Comparison of ENCODE assay signal across 21 mouse cellular contexts in the genomic region with DNA sequence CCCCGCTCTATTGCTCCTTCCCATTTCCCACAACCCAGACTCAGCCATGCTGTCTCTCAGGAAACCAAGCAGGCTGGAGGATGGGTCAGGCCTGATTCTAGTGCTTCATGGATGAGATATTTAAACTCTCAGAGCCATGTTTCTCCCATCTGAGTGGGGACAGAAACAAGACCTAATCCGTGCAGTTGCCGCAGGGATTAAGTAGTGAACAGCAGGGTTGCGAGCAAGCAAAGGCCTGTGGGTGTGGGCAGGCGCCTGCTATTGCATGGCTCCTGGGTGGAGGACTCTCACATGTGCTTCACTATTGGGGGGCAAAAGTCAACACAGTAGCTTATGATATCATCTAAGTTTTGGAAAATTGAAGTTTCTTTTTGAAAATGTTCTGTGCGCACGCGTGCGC. TPM values are rescaled to one million over a fixed set of nuclear protein-coding genes. Genes with fewer than 3 reads are reported as not detected.
DNase-seq lines count a peak whose midpoint lies in the region; ATAC-seq and TF ChIP-seq lines count a peak whose summit lies in the region.
"Had no signal": no experiment of that assay in that cellular context is flagged by ENCODE, and none has a peak within 500 bp of the region (broad histone marks: within the 10 kb centered on the region; RNA-seq: fewer than 3 reads in every experiment).

No protein-coding gene starts in this region.

- peak overlapping the region; percentile 80 for H3K27ac ChIP-seq in forebrain, embryonic 10.5 days
- no peak overlapping the region for H3K27ac ChIP-seq in forebrain, embryonic 16.5 days (ENCODE audit: low read length)
- peak overlapping the region; percentile 21 for H3K27ac ChIP-seq in midbrain, embryonic 12.5 days (replicated peaks)
- no peak overlapping the region for H3K27ac ChIP-seq in midbrain, embryonic 16.5 days (ENCODE audit: low read length)
- H3K27ac ChIP-seq in embryonic facial prominence, embryonic 14.5 days (replicated peaks; ENCODE audit: low read depth, low read length), result peak overlapping the region; percentile 81
- peak overlapping the region; percentile 63; the same call in 1 of the 2 replicates for H3K27ac ChIP-seq in limb, embryonic 14.5 days (replicated peaks; ENCODE audit: low read depth, low read length)
- H3K27ac ChIP-seq: forebrain, embryonic 15.5 days; hindbrain, embryonic 15.5 days; neural tube, embryonic 12.5 days had no signal

- intact Hi-C loops in heart, postnatal 25 days (cut with DNase I), result loop anchor here (5.0 kb wide), 2 partner anchors 102 to 287 kb away; no protein-coding TSS in a partner anchor

- H3K9me3 ChIP-seq in forebrain, embryonic 10.5 days, result no peaks in the 10 kb centered on the region
- H3K9me3 ChIP-seq in forebrain, embryonic 16.5 days (ENCODE audit: control insufficient read depth, low read length), result no peaks in the 10 kb centered on the region
- no peaks in the 10 kb centered on the region for H3K9me3 ChIP-seq in midbrain, embryonic 12.5 days
- no peaks in the 10 kb centered on the region for H3K9me3 ChIP-seq in midbrain, embryonic 16.5 days (replicated peaks; ENCODE audit: control insufficient read depth, low read length, poor library complexity, severe bottlenecking)
- H3K9me3 ChIP-seq in embryonic facial prominence, embryonic 14.5 days (ENCODE audit: control insufficient read depth, low read length), result no peaks in the 10 kb centered on the region
- no peaks in the 10 kb centered on the region for H3K9me3 ChIP-seq in limb, embryonic 14.5 days (ENCODE audit: control insufficient read depth, low read length)
- H3K9me3 ChIP-seq: forebrain, embryonic 15.5 days; hindbrain, embryonic 15.5 days; neural tube, embryonic 12.5 days had no signal

- ATAC-seq in forebrain, embryonic 16.5 days, result no peak
- ATAC-seq in midbrain, embryonic 12.5 days (ENCODE audit: low FRiP score, low read depth), result no peak
- no peak for ATAC-seq in midbrain, embryonic 16.5 days
- peak; percentile 35 for ATAC-seq in embryonic facial prominence, embryonic 14.5 days (ENCODE audit: low read depth)
- ATAC-seq in limb, embryonic 14.5 days (ENCODE audit: low FRiP score, low read depth), result peak; percentile 66
- ATAC-seq: CD4-positive, CD25-positive, alpha-beta regulatory T cell, adult 4 months had no signal

- H3K9ac ChIP-seq in forebrain, embryonic 16.5 days (replicated peaks; ENCODE audit: low read depth, low read length), result no peak overlapping the region
- H3K9ac ChIP-seq in midbrain, embryonic 12.5 days (replicated peaks), result no peak overlapping the region
- H3K9ac ChIP-seq in midbrain, embryonic 16.5 days (ENCODE audit: low read depth, low read length), result no peak overlapping the region
- peak overlapping the region; percentile 25; the same call in 1 of the 2 replicates for H3K9ac ChIP-seq in embryonic facial prominence, embryonic 14.5 days (ENCODE audit: low read depth, low read length)
- H3K9ac ChIP-seq in limb, embryonic 14.5 days (ENCODE audit: low read depth, low read length, severe bottlenecking), result no peak overlapping the region
- H3K9ac ChIP-seq: forebrain, embryonic 15.5 days; hindbrain, embryonic 15.5 days; neural tube, embryonic 12.5 days had no signal

- no peak overlapping the region for H3K4me2 ChIP-seq in forebrain, embryonic 16.5 days (ENCODE audit: low read length)
- H3K4me2 ChIP-seq in midbrain, embryonic 12.5 days (replicated peaks), result no peak overlapping the region
- no peak overlapping the region for H3K4me2 ChIP-seq in midbrain, embryonic 16.5 days (ENCODE audit: low read length)
- no peak overlapping the region for H3K4me2 ChIP-seq in embryonic facial prominence, embryonic 14.5 days (ENCODE audit: low read depth, low read length)
- H3K4me2 ChIP-seq in limb, embryonic 14.5 days (replicated peaks; ENCODE audit: low read depth, low read length, severe bottlenecking), result no peak overlapping the region
- H3K4me2 ChIP-seq: forebrain, embryonic 15.5 days; hindbrain, embryonic 15.5 days; liver, embryonic 11.5 days; neural tube, embryonic 12.5 days had no signal

- no peak for TF ChIP-seq POLR2A in limb, embryonic 14.5 days (IDR thresholded peaks at IDR 0.05; ENCODE audit: borderline replicate concordance, extremely low read depth, insufficient read depth, insufficient read length)

- DNase-seq in forebrain, embryonic 10.5 days (ENCODE audit: extremely low spot score, low spot score), result no peak
- DNase-seq in embryonic facial prominence, embryonic 14.5 days (ENCODE audit: low spot score), result peak; percentile 69
- DNase-seq in limb, embryonic 14.5 days (ENCODE audit: low spot score), result no peak
- no peak for DNase-seq in heart, postnatal 25 days (ENCODE audit: low spot score)
- DNase-seq in layer of hippocampus, adult 18-20 months (ENCODE audit: low spot score in 2 of 2), result no peak
- DNase-seq: adrenal gland, adult 2 months; cerebellum, adult 11-12 months; cerebellum, postnatal 25 days; kidney, adult 11 months; layer of hippocampus, adult 9-11 months; lung, adult 2 months; lung, postnatal 4 days; midbrain, embryonic 14.5 days had no signal

- H3K4me3 ChIP-seq in forebrain, embryonic 10.5 days, result no peak overlapping the region
- no peak overlapping the region for H3K4me3 ChIP-seq in forebrain, embryonic 16.5 days (replicated peaks; ENCODE audit: low read length)
- no peak overlapping the region for H3K4me3 ChIP-seq in midbrain, embryonic 12.5 days
- H3K4me3 ChIP-seq in midbrain, embryonic 16.5 days (ENCODE audit: low read depth, low read length), result no peak overlapping the region
- no peak overlapping the region for H3K4me3 ChIP-seq in embryonic facial prominence, embryonic 14.5 days (ENCODE audit: low read depth, low read length)
- no peak overlapping the region for H3K4me3 ChIP-seq in limb, embryonic 14.5 days (replicated peaks; ENCODE audit: low read length)
- H3K4me3 ChIP-seq: forebrain, embryonic 15.5 days; hindbrain, embryonic 15.5 days; neural tube, embryonic 12.5 days had no signal

- 75% methylated on average over 9 of the region's 9 CpGs for WGBS in forebrain, embryonic 10.5 days
- 79% methylated on average over 9 of the region's 9 CpGs for WGBS in forebrain, embryonic 16.5 days
- 67% methylated on average over 9 of the region's 9 CpGs for WGBS in midbrain, embryonic 12.5 days
- WGBS in midbrain, embryonic 16.5 days, result 65% methylated on average over 9 of the region's 9 CpGs
- WGBS in embryonic facial prominence, embryonic 14.5 days, result 60% methylated on average over 9 of the region's 9 CpGs
- WGBS in limb, embryonic 14.5 days, result 70% methylated on average over 9 of the region's 9 CpGs

- H3K4me1 ChIP-seq in forebrain, embryonic 10.5 days, result peaks cover 42% of the 10 kb centered on the region
- H3K4me1 ChIP-seq in forebrain, embryonic 16.5 days (replicated peaks; ENCODE audit: control insufficient read depth, insufficient read depth, low read length), result peaks cover 5% of the 10 kb centered on the region; the same call in 1 of the 2 replicates
- peaks cover 24% of the 10 kb centered on the region for H3K4me1 ChIP-seq in midbrain, embryonic 12.5 days
- H3K4me1 ChIP-seq in midbrain, embryonic 16.5 days (ENCODE audit: control insufficient read depth, insufficient read depth, low read length), result peaks cover 7% of the 10 kb centered on the region
- H3K4me1 ChIP-seq in embryonic facial prominence, embryonic 14.5 days (ENCODE audit: control insufficient read depth, insufficient read depth, low read length), result peaks cover 12% of the 10 kb centered on the region; the same call in 1 of the 2 replicates
- H3K4me1 ChIP-seq in limb, embryonic 14.5 days (ENCODE audit: control insufficient read depth, insufficient read depth, low read length), result peaks cover 7% of the 10 kb centered on the region

- H3K36me3 ChIP-seq in forebrain, embryonic 10.5 days (replicated peaks), result no peaks in the 10 kb centered on the region
- H3K36me3 ChIP-seq in forebrain, embryonic 16.5 days (ENCODE audit: control insufficient read depth, insufficient read depth), result no peaks in the 10 kb centered on the region
- H3K36me3 ChIP-seq in midbrain, embryonic 12.5 days, result no peaks in the 10 kb centered on the region
- no peaks in the 10 kb centered on the region for H3K36me3 ChIP-seq in midbrain, embryonic 16.5 days (ENCODE audit: control insufficient read depth, insufficient read depth, low read length)
- H3K36me3 ChIP-seq in embryonic facial prominence, embryonic 14.5 days (ENCODE audit: control insufficient read depth, insufficient read depth, low read length), result no peaks in the 10 kb centered on the region
- H3K36me3 ChIP-seq in limb, embryonic 14.5 days (ENCODE audit: control insufficient read depth, insufficient read depth, low read length), result no peaks in the 10 kb centered on the region
- H3K36me3 ChIP-seq: forebrain, embryonic 15.5 days; hindbrain, embryonic 15.5 days; neural tube, embryonic 12.5 days had no signal

- H3K27me3 ChIP-seq in forebrain, embryonic 10.5 days (ENCODE audit: poor library complexity, severe bottlenecking), result no peaks in the 10 kb centered on the region
- no peaks in the 10 kb centered on the region for H3K27me3 ChIP-seq in forebrain, embryonic 16.5 days (replicated peaks; ENCODE audit: control insufficient read depth, insufficient read depth, low read length)
- peaks cover 10% of the 10 kb centered on the region; the same call in 1 of the 2 replicates for H3K27me3 ChIP-seq in midbrain, embryonic 12.5 days
- H3K27me3 ChIP-seq in midbrain, embryonic 16.5 days (ENCODE audit: control insufficient read depth, insufficient read depth, low read depth, low read length), result no peaks in the 10 kb centered on the region
- H3K27me3 ChIP-seq in embryonic facial prominence, embryonic 14.5 days (replicated peaks; ENCODE audit: control insufficient read depth, insufficient read depth, low read length), result no peaks in the 10 kb centered on the region
- no peaks in the 10 kb centered on the region for H3K27me3 ChIP-seq in limb, embryonic 14.5 days (ENCODE audit: control insufficient read depth, insufficient read depth, low read length)
- H3K27me3 ChIP-seq: forebrain, embryonic 15.5 days; hindbrain, embryonic 15.5 days; neural tube, embryonic 12.5 days had no signal

RNA-seq across cellular contexts. Expression of gene Emid1, which starts 32.8 kb away (rescaled TPM):
- polyA plus RNA-seq in forebrain, embryonic 10.5 days (2016; fragmentation: Nextera tagmentation; extraction: Ambion mirVana), result 29.0 and 31.3 TPM in 2 replicates
- 22.4 and 27.3 TPM in 2 replicates for polyA plus RNA-seq in forebrain, embryonic 16.5 days (2015; fragmentation: Nextera tagmentation; extraction: Ambion mirVana)
- polyA plus RNA-seq in midbrain, embryonic 12.5 days (2016; fragmentation: Nextera tagmentation; extraction: Ambion mirVana), result 10.2 and 12.6 TPM in 2 replicates
- 9.5 and 12.4 TPM in 2 replicates for polyA plus RNA-seq in midbrain, embryonic 16.5 days (2015; fragmentation: Nextera tagmentation; extraction: Ambion mirVana)
- polyA plus RNA-seq in embryonic facial prominence, embryonic 14.5 days (2014; fragmentation: Nextera tagmentation; extraction: Ambion mirVana), result 38.0 and 41.9 TPM in 2 replicates
- 25.3 and 25.7 TPM in 2 replicates for polyA plus RNA-seq in limb, embryonic 14.5 days (2012; rRNA removed)
- polyA plus RNA-seq in limb, embryonic 14.5 days (2014; fragmentation: Nextera tagmentation; extraction: Ambion mirVana), result 30.9 and 32.2 TPM in 2 replicates
- 1 to 10 TPM; 2.1 to 2.2 TPM for total RNA-seq in heart, postnatal 25 days (2021)
- 1 to 10 TPM; 3.3 to 3.7 TPM for total RNA-seq in layer of hippocampus, adult 18-20 months (2021)

Comparison
In these comparisons a context has a peak if more than half of its experiments do, and no peak if none do; other contexts are left out.
1. H3K27ac ChIP-seq: peak in forebrain, embryonic 10.5 days (single experiment), midbrain, embryonic 12.5 days (single experiment), embryonic facial prominence, embryonic 14.5 days (single experiment) and limb, embryonic 14.5 days (single experiment); none in forebrain, embryonic 16.5 days (single experiment) and midbrain, embryonic 16.5 days (single experiment).
2. ATAC-seq: peak in embryonic facial prominence, embryonic 14.5 days (single experiment) and limb, embryonic 14.5 days (single experiment); none in forebrain, embryonic 16.5 days (single experiment), midbrain, embryonic 12.5 days (single experiment) and midbrain, embryonic 16.5 days (single experiment).